Mouse (Mus musculus): ENCODE data around the gene Tmtc1. TPM values are rescaled to one million over a fixed set of nuclear protein-coding genes. Genes with fewer than 3 reads are reported as not detected.

Gene Tmtc1
- total and polyA plus RNA-seq, 2 experiments from 2014 or later, result 2.4 to 45.4 TPM

GRCm38 (mm10) chr6:148404500-148404899, 39.7 kb downstream of the Tmtc1 start:
- ATAC-seq (no peak), DNase-seq (ENCODE audit: low spot score) (no peak)
- Histone ChIP-seq H3K27me3 (ENCODE audit: insufficient read depth, low read length) (no peaks in the 10 kb centered on the region), H3K9ac (replicated peaks; ENCODE audit: low read length) (no peak overlapping the region), H3K9me3 (ENCODE audit: low read length) (no peaks in the 10 kb centered on the region), H3K4me2 (ENCODE audit: low read depth, low read length) (no peak overlapping the region), H3K36me3 (ENCODE audit: insufficient read depth, low read length) (no peaks in the 10 kb centered on the region), H3K27ac (no peak overlapping the region), H3K4me3 (ENCODE audit: low read length) (no peak overlapping the region), H3K4me1 (ENCODE audit: insufficient read depth, low read length) (no peaks in the 10 kb centered on the region)
- WGBS, result 18% methylated on average over 1 of the region's 1 CpGs
- no peak for TF ChIP-seq CTCF (IDR thresholded peaks at IDR 0.05; ENCODE audit: low read depth)

GRCm38 (mm10) chr6:148403761-148404160, 40.4 kb downstream of the Tmtc1 start:
- Histone ChIP-seq H3K4me1 (ENCODE audit: insufficient read depth, low read length) (no peaks in the 10 kb centered on the region), H3K36me3 (ENCODE audit: insufficient read depth, low read length) (no peaks in the 10 kb centered on the region), H3K9ac (replicated peaks; ENCODE audit: low read length) (no peak overlapping the region), H3K4me2 (ENCODE audit: low read depth, low read length) (no peak overlapping the region), H3K27ac (no peak overlapping the region), H3K9me3 (ENCODE audit: low read length) (no peaks in the 10 kb centered on the region), H3K27me3 (ENCODE audit: insufficient read depth, low read length) (no peaks in the 10 kb centered on the region), H3K4me3 (ENCODE audit: low read length) (no peak overlapping the region)
- 58% methylated on average over 3 of the region's 3 CpGs for WGBS
- ATAC-seq (no peak), DNase-seq (ENCODE audit: low spot score) (no peak)
- no peak for TF ChIP-seq CTCF (IDR thresholded peaks at IDR 0.05; ENCODE audit: low read depth)

- 85% methylated on average over 6 of the region's 6 CpGs for WGBS
These were observed 43.2 kb downstream of the Tmtc1 start for GRCm38 (mm10) chr6:148401031-148401430.

GRCm38 (mm10) chr6:148399541-148399940, 44.6 kb downstream of the Tmtc1 start:
- Histone ChIP-seq H3K4me2 (ENCODE audit: low read depth, low read length) (no peak overlapping the region), H3K4me1 (ENCODE audit: insufficient read depth, low read length) (no peaks in the 10 kb centered on the region), H3K36me3 (ENCODE audit: insufficient read depth, low read length) (no peaks in the 10 kb centered on the region), H3K9ac (replicated peaks; ENCODE audit: low read length) (no peak overlapping the region), H3K27ac (no peak overlapping the region), H3K27me3 (ENCODE audit: insufficient read depth, low read length) (no peaks in the 10 kb centered on the region), H3K4me3 (ENCODE audit: low read length) (no peak overlapping the region), H3K9me3 (ENCODE audit: low read length) (no peaks in the 10 kb centered on the region)
- WGBS, result 87% methylated on average over 2 of the region's 2 CpGs
- no peak for ATAC-seq
- no peak for DNase-seq (ENCODE audit: low spot score)
- no peak for TF ChIP-seq CTCF (IDR thresholded peaks at IDR 0.05; ENCODE audit: low read depth)

More at GRCm38 (mm10) chr6:148401031-148401430, 43.2 kb downstream of the Tmtc1 start:
- H3K36me3 ChIP-seq (ENCODE audit: insufficient read depth, low read length), result no peaks in the 10 kb centered on the region
- no peak overlapping the region for H3K4me2 ChIP-seq (ENCODE audit: low read depth, low read length)
- no peaks in the 10 kb centered on the region for H3K27me3 ChIP-seq (ENCODE audit: insufficient read depth, low read length)
- H3K4me1 ChIP-seq (ENCODE audit: insufficient read depth, low read length), result no peaks in the 10 kb centered on the region
- H3K4me3 ChIP-seq (ENCODE audit: low read length), result no peak overlapping the region
- no peak overlapping the region for H3K27ac ChIP-seq
- H3K9me3 ChIP-seq (ENCODE audit: low read length), result no peaks in the 10 kb centered on the region
- H3K9ac ChIP-seq (replicated peaks; ENCODE audit: low read length), result no peak overlapping the region
- no peak for TF ChIP-seq CTCF (IDR thresholded peaks at IDR 0.05; ENCODE audit: low read depth)
- ATAC-seq, result no peak
- no peak for DNase-seq (ENCODE audit: low spot score)

GRCm38 (mm10) chr6:148398888-148399287, 45.3 kb downstream of the Tmtc1 start:
- no peak for ATAC-seq
- Histone ChIP-seq H3K27ac (no peak overlapping the region), H3K36me3 (ENCODE audit: insufficient read depth, low read length) (no peaks in the 10 kb centered on the region), H3K4me3 (ENCODE audit: low read length) (no peak overlapping the region), H3K4me2 (ENCODE audit: low read depth, low read length) (no peak overlapping the region), H3K9me3 (ENCODE audit: low read length) (no peaks in the 10 kb centered on the region), H3K9ac (replicated peaks; ENCODE audit: low read length) (no peak overlapping the region), H3K27me3 (ENCODE audit: insufficient read depth, low read length) (no peaks in the 10 kb centered on the region), H3K4me1 (ENCODE audit: insufficient read depth, low read length) (no peaks in the 10 kb centered on the region)
- TF ChIP-seq CTCF (IDR thresholded peaks at IDR 0.05; ENCODE audit: low read depth), result no peak
- WGBS, result 86% methylated on average over 2 of the region's 2 CpGs
- no peak for DNase-seq (ENCODE audit: low spot score)

GRCm38 (mm10) chr6:148397270-148397669, 46.9 kb downstream of the Tmtc1 start:
- no peaks in the 10 kb centered on the region for H3K9me3 ChIP-seq (ENCODE audit: low read length)
- no peaks in the 10 kb centered on the region for H3K36me3 ChIP-seq (ENCODE audit: insufficient read depth, low read length)
- 42% methylated on average over 5 of the region's 5 CpGs for WGBS
- no peak for DNase-seq (ENCODE audit: low spot score)
- H3K4me1 ChIP-seq (ENCODE audit: insufficient read depth, low read length), result peaks cover 7% of the 10 kb centered on the region
- TF ChIP-seq CTCF (IDR thresholded peaks at IDR 0.05; ENCODE audit: low read depth), result no peak
- ATAC-seq, result no peak
- H3K27ac ChIP-seq, result no peak overlapping the region
- H3K27me3 ChIP-seq (ENCODE audit: insufficient read depth, low read length), result no peaks in the 10 kb centered on the region
- no peak overlapping the region for H3K9ac ChIP-seq (replicated peaks; ENCODE audit: low read length)
- H3K4me3 ChIP-seq (ENCODE audit: low read length), result no peak overlapping the region
- no peak overlapping the region for H3K4me2 ChIP-seq (ENCODE audit: low read depth, low read length)

- WGBS, result 90% methylated on average over 3 of the region's 3 CpGs
- Histone ChIP-seq H3K36me3 (ENCODE audit: insufficient read depth, low read length) (no peaks in the 10 kb centered on the region), H3K9ac (replicated peaks; ENCODE audit: low read length) (no peak overlapping the region), H3K27me3 (ENCODE audit: insufficient read depth, low read length) (no peaks in the 10 kb centered on the region), H3K27ac (no peak overlapping the region), H3K9me3 (ENCODE audit: low read length) (no peaks in the 10 kb centered on the region), H3K4me2 (ENCODE audit: low read depth, low read length) (no peak overlapping the region), H3K4me1 (ENCODE audit: insufficient read depth, low read length) (peaks cover 14% of the 10 kb centered on the region), H3K4me3 (ENCODE audit: low read length) (no peak overlapping the region)
- peak; percentile 64 for TF ChIP-seq CTCF (IDR thresholded peaks at IDR 0.05; ENCODE audit: low read depth)
- DNase-seq (ENCODE audit: low spot score) (peak; percentile 25), ATAC-seq (no peak)
These were observed 48.9 kb downstream of the Tmtc1 start for GRCm38 (mm10) chr6:148395272-148395671.
